Mouse (Mus musculus) cerebellum, adult 18-20 months (tissue): ENCODE data around the gene Mgp.

ENCODE experiments used
- DNase-seq, 2 experiments: peaks; one replicate each; pipeline ENCODE4 v3.0.0; 2021

Gene Mgp

DNA sequence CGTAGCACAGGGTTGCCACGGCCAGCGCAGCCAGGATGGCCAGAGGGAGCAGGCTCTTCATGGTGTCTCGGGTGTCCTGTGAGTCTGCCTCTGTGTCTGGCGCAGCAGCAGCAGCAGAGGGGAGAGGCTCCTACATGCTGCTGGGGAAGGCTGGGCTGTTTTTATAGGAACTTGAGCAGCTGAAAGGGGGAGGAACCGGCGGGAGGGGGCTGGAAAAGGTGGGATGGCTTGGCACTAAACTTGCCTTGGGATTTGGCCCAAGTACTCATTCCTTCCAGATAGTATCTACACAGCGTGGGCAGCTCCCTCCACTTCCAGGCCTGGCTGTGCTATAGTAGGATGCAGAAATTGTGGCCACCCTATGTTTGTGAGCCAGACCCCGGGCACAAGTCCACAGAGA is at the start of gene Mgp:
Gene Mgp (minus strand): TSS at position 154 of the 400 bp plus-strand sequence.
- no peak for DNase-seq

DNA sequence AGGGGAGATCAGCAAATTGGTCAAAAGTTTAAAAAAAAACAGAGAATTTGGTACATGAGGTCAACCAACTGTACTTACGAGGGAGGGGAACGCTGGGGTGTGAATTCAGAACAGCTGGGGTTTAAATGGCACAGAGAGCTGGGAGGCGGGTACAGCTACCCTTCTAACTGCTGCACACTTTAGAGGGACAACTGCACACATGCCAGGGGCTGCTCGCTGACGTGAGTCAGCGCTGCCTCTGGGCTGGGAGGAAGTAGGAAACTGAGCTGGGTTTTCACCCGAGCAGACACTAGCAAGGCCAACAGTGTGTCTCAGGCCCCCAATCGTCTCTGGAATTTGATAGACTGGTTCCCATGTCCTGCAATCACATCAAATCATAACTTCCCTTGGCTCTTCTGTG is 49.4 kb upstream of the Mgp start:
- DNase-seq: no peak

DNA sequence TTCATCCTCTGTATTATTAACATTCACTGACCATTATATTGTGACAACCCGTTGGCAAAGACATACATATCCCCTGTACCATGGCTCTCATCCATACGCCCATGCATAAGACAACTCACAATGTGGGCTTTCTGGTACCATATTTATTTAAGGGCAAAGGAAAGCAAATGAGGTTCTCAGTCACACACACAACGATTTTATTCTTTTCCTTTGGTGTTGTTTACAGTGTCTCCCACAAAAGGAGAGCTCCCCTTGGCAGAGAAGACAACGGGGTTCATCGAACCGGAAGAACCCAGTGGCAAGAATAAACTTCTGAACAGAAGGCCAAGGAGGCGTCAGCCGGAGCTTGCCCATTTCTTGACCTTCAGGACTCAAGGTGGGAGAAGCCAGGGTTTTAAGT is 47.9 kb upstream of the Mgp start, which contains the start of gene Pde6h:
Gene Pde6h (plus strand): TSS at position 301 of the 400 bp plus-strand sequence.
- no peak for DNase-seq

DNA sequence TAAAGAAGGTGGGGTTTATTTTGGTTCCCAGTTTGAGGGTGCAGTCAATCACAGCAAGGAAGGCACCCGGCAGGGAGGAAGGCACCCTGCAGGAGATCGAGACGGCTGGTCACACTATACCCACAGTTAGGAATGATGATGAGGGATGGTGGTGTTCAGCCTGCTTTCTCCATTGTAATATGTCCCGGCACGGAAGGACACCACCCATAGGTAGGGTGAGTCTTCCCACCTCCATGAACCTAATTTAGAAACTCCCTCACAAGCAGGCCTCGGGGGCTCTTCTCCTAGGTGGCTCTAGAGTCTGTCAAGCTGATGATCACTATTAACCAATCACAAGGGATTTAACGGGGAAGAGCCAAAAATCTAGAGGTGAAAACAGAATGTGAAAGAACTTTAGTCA is 47.2 kb upstream of the Mgp start:
- no peak for DNase-seq

DNA sequence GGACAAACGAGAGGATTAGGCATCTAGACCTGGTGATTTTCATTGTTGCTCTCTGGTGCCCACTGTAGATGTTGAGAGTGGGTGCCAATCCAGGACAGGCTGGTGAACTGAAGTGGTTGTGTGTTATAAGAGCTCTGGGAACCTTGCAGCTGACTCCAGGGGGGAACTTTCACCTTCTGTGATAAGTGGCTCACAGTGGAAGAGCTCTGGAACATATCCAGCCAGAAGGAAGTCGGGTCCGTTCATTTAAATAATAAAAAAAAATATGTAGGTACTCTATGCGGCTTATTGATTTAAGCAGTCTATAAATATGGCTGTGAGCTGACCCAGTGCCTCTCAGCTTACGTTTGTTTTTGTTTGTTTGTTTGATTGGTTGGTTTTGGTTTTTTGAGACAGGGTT is 46.5 kb upstream of the Mgp start, which contains the start of gene Erp27:
Gene Erp27 (minus strand): TSS at position 101 of the 400 bp plus-strand sequence.
- DNase-seq: no peak

DNA sequence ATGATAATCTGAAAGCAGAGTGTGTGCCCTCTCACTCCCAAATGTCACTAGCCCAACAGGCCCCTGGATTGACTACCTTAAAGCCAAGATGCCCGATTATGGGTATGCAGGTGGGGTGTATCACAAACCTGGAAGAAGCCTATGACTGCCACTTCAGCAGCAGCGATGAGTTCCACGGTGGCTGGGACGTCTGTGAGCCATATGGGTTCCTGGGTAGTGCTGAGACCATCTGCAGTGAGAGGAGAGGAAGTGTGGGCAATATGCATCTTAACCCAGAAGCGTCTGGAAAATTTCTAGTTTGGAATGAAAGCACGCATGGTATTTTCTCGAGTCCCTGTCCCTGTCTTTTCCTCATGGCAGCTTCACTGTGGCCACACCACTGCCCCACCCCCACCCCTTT is 46.0 kb upstream of the Mgp start:
- no peak for DNase-seq

DNA sequence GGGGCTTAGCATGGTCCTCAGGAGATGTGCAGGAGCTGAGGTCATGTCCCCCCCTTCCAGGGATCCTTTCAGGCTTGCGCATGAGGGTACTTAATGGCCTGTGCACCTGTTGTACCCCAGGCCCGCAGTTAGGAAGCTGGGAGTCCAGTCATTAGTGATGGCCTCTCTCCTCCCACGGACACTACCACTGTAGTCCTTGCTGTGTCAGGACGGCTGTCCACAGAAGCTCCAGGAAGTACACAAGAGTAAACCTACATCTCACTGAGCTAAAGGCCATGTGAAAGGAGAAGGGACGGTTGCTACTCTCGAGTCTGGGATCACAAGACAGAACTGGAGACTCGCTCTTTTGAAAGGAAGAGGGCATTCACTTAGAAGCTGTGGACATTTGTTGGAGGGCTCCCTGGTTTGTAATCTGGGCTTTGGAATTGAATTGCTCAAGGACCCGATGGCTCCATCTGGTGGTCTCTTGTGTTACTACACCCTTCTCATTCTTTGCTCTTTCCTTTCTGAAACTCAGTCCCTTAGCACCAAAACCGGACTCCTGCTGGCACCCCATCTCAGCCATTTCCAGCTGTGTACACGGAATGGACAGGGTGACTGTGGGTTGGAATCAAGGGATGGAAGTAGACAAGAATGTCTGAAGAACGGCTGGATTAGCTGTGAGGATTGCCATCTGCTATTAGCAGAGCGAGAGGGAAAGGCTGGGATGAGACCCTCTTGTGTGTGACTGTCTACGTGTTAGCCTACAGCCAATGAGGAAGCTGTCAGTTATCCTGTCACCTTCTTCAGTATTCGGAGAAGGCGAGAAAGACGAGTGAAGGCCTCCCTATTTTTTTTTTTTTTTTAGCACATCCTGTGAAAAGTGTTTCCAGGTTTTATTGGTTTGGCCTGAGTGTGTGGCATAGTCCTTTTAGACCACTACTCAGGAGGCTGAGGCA is 45.0 kb upstream of the Mgp start:
- DNase-seq: peak; percentile 53 to 72

DNA sequence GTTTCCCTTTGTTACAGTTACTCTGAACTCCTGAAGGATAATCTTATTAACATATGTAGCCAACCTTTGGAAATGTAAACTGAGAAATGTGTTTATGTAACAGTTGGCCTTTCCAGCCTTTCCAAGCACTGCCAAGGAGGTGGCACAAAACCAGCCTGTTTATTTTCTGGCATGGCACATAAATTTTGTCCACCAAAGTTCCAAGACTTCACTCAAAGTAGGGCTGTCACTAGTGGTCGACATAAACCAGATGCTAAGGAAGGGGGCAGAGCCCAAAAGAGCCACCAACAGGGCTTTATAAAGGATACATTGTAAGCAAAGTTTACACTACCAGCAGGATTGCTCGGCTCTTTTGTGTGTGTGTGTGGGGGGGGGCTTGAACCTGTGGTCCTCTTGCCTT is 42.3 kb upstream of the Mgp start:
- no peak for DNase-seq

DNA sequence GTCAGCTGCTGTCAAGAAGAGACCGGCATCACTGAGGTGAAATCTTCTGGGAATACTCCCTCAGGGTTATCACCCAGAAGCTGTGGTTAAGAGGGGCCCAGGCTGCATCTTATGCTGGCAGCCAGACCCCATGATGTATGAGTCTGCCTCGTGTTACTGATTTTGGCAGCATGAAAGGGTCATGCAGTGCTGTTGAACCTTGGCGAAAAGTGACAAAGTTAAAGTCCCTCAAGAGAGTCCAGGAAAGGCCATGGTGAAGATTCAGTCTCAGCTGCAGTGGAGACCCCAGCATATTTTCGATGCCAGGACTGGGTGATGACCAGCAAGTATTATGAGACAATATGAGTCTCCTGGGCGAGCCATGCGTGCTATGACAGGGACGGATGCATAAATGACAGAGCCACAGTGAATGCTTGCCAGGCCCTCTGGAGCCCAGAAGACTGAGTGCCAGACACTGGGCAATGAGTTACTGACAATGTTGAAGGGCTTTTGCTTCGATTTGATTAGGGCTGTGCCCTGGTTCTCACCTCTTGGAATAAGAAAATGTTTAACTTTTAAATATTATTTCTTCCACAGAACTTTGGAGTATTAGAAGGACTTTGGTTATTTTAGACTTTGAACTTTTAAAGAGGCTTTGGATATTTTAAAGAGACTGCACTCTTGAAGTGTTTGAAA is 40.2 kb upstream of the Mgp start:
- no peak for DNase-seq

DNA sequence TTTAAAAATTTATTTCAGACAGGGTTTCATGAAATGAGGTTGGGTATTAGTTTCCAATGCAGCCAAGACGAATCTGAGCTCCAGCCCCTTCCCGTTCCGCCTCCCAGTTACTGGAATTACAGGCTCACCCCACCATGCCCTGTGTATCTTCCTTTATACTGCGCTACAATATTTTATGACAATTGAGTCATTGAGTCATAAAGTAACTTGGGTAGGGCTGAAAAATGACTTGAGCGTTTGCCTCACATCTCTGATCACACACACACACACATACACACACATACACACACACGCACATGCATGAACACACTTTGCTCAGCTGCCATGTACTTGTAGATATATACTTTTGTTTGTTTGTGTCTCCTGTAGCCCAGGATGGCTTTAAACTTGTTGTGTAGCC is 38.6 kb upstream of the Mgp start:
- DNase-seq: no peak

DNA sequence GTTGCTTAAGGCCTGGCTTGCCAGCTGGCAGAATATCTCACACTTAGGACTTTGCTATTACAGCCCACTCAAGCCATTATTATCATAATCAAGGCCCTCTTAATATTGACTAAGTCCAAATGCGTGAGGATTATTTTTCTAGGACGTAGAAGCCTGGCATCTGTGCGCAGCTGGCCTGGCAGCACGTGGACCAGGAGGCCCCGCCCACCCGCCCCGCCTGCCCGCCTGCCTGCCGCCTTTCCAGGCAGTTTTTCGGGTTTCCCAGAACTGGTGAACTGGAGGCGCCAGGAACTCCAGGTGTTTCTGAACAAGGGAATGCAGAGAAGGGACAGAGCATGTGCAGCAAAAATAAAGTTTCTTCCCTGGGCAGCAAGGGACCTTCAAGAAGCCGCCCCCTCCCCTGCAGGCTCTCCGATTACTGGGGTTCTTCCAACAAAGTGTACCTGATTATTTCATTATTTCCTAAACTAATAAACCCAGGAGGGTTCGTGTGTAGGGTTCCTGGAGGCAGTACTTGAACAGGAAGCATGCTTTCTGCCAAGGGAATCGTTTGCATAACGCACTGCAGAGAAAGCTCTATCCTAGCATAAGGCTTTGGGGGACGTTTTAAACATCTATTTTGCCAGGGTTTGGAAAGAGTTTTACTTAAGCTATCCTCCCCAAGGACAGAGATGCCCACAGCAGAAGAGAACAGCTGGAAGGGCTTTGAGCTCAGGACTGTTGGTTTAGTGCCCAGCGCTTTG is 37.9 kb upstream of the Mgp start:
- no peak for DNase-seq

DNA sequence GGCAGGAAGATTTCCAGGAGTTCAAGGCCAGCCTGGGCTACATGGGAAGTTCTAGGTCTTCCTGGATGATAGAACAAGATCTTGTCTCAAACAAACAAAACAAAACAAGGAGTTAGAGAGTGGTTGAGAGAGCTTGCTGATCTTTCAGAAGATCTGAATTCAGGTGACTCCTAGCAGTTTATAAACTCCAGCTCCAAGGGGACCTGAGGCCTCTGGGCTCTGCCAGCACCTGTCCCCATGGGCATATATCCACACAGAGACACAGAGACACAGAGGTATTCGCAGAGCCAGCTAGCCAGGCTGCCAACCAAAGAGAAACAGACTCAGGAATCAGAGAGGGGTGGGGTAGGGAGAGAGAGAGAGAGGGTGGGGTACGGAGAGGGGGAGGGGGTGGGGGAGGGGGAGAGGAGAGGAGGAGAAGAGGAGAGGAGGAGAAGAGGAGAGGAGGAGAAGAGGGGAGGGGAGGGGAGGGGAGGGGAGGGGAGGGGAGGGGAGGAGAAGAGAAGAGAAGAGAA is 37.2 kb upstream of the Mgp start:
- DNase-seq: no peak

DNA sequence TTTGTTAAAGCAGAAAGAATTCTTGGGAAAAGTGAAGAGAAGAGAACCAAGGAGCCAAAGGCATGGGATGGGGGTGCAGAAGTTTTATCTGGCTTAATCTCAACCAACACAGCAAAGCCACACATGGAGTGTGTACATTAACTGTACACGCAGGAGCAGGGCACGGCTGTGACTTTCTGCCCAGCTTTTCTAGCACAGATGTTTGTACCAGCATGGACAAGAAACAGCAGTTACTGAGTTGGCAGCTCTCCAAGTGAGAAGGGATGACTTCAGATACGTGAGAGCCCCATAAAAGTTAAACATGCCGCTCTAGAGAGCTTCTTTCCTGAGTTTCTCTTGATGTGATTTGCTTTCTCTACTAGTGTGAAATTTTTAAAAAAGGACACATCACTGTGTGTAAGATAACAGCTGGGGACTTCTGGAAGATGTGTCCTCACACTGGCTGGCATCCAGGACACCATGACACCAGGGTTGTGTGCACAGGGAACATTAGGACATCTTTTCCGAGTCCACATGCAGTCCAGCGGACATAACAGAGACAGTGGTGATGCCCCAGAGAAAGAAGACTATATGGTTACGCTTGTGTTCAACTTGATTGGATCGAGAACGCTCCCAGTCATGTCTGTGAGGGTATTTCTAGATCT is 34.7 kb upstream of the Mgp start:
- DNase-seq: no peak

DNA sequence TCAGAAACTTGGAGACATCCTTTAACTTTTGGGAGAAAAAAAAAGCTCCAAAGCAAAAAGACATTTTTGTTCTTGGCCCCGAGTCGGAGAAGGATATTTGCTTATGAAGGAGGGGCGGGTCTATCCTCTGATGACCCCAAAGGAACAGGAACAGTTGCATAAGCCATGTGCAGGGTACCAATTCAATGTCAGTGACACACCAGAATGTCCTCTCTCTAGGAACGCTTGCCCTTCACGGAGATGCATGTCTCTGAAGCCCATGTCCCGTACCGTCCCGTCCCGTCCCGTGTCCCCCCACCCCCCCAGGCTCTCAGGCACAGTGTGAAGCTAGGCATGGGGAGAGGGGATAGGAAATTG is 31.3 kb upstream of the Mgp start:
- DNase-seq: no peak

DNA sequence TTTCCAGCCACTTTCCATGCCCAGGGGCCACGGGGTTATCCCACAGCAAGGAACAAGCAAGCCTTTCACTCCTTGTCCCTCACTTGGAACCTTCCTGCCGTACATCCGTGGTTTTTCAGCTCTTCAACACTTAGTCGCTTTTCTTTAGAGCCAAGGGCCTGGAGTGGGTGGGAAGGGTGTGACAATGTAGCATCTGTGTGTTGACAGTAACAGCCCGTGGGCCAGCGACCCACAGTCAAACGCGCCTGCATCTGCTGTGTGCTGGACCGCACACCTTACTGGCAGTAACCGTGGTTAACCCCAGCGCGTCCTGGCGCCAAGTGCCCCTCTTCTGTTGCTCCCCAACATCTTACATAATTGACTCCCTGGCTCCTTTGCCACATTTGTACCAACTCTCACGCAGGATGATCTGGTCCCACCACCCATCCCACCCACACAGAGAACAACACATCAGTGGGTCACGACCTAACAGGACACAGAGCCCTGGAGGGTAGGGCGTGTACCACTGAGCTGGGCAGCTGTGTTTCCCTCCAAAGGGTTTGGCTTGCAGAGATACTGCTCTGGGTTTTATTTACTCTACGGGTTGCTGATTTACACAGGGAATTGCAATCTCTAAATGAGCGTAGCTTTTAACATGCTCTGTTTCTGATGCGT is 30.8 kb upstream of the Mgp start:
- DNase-seq: no peak

DNA sequence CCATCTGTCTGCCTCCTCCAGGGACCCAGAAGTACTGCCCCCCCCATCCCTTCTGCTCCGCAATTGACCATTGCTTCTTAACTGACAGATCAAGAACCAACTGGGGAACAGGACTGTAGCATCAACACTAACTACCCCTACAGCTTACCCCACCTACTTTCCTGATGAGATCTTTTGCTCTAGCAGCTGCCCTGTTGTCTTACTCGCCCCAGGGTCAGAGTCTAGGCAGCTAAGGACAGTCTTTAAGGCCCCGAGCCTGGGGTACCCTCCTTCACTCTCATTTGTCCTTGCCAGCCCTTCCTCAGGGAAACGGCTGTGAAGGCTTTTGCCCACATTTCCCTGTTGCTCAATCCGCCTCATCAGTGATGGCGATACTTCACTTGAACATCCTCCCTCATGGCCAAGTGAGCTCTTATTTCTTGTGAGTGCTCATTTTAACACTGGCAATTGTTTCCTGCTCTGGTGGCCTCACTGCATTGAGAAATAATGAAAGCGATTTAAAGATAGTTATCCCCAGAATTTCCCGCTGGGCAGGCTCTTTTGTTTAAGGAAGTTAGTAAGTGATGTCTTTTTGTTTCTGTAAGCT is 28.4 kb upstream of the Mgp start:
- DNase-seq: no peak

DNA sequence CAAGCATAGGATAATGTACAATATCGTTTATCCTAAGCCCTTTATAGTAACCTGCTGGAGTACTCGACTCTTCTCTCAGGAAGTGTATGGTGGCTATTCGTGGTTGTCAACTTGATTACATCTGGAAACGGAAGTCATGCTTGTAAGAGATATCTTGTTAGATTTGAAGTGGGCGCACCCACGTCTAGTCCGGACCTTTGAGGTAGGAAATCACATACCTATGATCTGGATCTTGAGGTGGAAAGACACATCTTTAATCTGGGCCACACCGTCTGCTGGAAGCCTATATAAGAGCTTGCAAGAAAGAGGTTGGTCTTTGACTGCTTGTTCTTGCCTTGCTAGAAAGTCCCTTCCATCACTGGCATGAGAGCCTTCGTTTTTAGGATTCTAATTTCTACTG is 26.9 kb upstream of the Mgp start:
- no peak for DNase-seq

DNA sequence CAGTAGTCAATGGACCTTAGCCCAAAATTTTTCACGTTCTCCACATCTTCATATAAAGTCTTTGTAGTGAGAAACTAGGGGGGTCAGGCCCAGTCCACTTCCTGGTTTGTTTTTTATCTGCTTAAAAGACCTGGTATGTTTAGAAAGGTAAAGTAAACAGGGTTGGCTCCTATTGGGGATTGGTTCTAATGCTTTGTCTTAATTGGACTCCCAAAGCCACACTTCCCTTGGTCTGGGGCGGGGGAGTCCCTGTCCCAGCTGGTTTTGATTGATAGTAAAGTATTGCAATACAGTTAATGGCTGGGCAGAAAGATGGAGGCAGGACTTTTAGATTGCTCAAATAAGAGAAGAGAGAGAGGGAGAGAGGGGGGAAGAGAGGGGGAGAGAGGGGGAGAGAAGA is 25.4 kb upstream of the Mgp start:
- DNase-seq: no peak

DNA sequence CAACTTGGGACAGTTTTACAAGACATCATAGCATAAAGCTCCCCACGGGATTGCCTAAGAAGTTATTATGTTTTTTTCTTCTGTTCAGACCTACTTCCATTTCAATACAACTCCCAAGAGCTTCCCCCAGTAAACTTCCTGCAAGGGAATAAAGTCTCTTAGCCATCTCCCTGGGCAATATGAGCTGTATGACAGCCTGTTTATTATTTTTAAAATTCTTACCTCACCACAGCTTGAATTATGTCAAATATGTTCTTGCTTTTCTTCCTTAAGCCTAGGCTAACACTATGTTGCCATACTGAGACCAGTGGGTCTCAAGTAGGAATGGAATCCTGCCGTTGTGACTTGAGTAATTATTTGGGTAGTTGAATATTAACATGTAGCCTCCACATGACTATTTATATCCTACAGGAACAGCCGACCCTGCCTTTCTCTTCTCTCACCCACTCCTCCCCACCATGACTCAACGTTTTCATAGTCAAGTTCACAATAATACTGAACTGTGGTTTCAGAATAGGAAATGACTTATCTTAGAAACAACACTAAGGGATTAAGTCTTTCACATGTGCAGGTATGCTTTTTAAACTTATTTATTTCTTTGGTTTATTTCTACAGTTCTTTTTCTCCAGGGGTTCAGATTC is 24.9 kb upstream of the Mgp start:
- no peak for DNase-seq

DNA sequence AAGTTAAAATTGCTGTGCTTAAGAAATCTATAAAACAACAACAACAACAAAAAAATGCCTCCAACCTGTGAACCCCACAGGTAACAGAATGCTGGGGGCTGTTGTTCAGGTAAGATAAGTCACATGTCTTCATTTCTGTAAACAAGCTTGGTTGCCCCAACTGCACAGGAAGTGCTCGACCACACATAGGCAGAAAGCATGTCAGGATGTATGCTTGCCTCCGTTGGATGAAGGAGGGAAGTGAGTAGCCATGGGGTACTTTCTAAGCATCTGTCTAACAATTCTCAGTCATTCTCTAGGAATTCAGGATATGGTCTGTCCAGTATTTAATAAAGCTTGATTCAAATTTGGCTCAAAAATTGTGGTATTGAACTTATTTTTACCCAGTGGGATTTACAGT is 23.3 kb upstream of the Mgp start:
- DNase-seq: no peak

DNA sequence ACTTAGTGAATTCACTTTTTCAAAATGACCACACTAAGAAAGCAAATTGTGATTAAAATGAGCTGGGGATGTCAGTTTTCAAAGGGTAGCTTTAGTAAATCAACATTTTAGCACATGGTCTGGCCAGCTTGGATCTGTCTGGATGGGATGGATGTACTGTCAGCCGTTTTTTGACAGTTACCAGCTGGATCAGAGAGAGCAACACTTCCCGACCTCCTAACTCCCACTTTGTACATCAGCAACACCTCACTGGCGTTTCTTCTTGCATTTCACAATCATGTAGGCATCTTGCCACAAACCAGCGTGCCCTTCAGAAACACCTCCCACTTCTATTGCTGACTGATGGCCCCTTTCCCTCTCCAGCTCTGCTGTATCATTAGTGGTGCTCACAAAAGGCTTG is 22.6 kb upstream of the Mgp start:
- no peak for DNase-seq
